Mouse (Mus musculus) adrenal gland, adult (tissue): Measurements from ENCODE around the gene Fbxw4.
"Not testable (repeated sequence)": the region's sequence is repeated elsewhere in the genome, so short reads cannot be mapped to it uniquely, and the experiment has no call there.

Experiments used
- DNase-seq, 2 experiments: peaks; one replicate each; pipeline ENCODE4 v3.0.0; 2022 to 2023; ENCODE audit warnings: low spot score in 1 of 2; ENCODE audit not compliant: inconsistent age in 2 of 2

Fbxw4 gene

DNA sequence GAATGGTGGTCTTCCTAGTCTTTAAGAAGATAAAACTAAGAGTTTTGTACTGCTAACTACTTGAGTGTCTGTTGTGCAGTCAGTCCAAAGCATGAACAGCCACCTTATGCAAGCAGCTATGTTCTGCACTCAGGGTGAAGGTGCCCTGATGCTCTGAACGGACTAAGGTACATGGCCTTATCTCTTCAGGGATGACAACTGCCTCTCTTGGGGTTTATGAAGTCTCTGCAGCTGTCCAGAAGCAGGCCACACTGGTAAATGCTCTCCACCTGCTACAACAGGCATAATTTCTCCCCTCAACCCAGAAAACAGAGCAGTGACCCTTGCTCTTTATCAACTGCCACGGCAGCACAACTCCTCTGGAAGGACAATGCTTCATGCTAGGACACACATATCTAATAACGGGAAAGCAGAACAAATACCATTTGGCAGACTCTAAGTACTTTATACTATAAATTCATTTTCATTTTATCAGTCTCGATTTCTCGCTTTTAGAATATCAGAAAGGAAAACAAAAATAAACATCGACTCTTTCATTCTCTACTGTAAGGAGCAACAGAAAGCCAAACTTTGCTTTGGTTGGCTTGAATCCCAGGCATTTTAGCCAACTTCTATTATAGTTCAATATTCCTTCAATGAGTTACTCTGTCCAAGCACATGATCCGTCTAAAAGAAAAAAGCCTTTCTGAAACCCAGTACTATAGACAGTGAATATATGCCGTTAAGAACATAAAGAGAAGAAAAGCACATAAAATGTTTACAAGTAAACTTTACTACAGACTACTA lies 3.1 kb downstream of the Fbxw4 start:
- no peak for DNase-seq

DNA sequence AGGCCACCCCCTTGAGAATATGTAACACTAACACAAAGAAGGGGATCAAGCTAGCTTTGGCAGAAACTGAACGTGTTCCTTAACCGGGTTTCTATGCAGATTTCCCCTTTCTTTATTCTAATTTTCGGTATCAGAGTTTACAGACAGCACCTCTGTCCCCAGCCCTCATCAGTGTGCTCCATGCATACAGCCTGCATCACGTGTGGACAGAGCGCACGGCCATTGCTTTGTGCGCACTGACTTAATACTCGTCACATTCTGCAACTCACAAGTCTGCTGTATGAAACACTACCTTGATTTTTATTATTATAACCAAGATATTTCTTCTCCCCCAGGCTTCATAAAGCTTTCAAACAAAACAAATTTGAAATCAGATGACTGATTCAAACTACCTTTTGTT lies 4.2 kb downstream of the Fbxw4 start:
- DNase-seq = no peak

DNA sequence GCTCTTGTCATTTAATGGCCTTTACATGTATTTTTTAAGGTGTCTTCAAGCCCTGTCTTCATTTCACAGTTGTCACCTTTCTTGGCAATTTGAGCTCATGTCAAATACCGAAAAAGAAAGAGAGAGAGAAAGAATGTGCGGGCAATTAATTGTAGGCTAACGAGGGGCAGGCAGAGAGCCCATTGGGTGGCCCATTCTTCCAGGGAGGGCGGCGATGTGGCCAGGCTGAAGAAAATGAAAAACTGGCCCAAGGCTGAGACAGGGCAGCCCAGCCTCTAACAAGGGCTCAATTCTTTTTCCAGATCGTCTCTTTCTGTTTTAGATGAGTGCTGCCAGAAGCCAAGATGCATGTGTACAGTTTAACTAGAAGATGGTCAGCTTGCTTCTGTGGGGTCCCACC lies 6.1 kb downstream of the Fbxw4 start:
- no peak for DNase-seq

DNA sequence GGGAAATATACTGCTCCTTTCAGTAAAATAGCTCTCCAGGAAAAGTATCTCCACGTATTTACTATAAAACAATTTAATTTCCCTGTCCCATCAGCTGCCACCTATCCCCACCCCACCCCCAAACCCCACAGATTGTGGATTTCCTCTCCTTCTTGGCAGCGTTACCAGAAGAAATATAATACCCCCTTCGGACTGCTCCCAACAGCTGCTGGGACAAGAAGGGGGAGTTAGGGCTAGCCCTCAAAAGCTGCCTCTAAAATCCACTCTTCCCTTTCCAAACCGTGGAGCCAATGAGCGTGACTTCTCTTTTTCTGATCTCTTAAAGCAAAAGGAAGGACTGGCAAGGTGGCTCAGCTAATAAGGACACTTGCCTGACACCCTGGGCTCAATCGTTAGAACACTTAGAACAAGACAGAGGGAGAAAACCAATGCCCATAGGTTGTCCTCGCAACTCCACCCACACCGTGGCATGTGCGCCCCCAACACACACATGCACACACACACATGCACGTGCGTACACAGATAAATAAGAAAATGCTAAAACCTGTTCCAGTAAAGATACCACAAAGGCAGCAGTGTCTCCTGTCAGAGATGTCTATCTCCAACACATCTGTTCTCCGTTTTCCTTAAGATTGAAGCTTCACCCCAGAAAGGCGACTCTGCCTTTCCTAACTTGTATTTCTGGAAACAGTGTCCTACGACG lies 7.7 kb downstream of the Fbxw4 start:
- DNase-seq = no peak

DNA sequence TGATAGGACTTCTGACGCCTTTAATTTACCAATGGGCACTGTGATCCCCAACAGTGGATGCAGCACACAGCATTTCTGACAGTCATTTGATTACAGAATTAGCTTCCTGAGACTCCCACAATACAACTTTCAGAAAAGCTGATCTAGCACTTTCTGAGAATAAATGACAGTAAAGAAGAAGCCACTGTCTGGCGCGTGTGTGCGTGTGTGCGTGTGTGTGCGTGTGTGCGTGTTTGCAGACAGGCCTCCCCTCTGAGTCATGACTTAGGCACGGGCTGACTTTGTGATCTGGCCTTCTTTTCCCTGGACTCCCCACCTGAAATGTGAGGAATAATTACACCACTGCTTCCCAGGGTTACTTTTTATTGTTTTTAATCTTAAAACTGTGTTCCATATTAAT lies 8.6 kb downstream of the Fbxw4 start:
- no peak for DNase-seq

DNA sequence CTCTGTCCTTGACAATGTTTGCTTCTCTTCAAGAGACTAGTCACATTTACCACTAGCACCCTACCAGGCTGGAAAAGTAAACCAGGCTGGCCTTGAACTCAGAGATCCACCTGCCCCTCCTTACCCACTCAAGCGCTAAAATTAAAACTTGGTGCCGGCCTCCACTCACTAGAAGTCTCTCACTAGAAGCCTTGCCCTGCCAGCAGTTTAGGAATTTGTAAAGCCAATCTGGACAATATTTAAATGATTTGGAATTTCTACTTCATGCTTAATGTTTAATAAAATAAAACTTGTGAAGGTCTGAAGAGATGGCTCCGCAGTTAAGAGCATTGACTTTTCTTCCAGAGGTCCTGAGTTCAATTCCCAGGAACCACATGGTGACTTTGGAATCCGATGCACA lies 10.3 kb downstream of the Fbxw4 start:
- DNase-seq = no peak

DNA sequence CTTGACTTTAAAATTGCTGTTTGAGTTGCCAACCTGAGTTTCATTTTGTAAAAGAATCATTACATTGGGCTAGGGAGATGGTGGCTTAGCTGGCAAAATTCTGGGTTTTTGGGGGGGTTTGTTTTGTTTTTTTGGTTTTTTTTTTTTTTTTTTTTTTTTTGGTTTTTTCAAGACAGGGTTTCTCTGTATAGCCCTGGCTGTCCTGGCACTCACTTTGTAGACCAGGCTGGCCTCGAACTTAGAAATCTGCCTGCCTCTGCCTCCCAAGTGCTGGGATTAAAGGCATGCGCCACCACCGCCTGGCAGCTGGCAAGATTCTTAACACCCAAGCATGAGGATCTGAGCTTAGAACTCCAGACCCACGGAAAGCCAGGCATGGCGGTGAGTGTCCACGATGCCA lies 11.6 kb downstream of the Fbxw4 start:
- DNase-seq = not testable (repeated sequence)

DNA sequence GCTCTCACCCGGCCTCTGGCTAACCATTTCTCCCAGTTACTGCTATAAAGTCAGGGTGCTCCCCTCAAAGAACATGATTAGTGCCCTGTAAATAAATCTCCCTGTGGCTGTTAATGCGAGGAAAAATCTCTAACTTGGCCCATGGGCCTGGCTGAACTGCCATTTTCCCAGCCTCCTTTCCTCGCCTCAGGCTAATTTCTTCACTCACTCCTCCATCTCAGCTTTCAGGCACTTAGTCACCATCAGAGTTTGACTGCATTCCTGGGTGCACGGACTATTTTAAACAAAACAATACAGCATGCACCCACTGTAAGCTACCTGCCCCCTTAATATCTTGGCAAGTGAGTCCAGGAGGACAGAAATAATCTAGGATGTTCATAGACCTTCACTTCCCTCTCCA lies 13.2 kb downstream of the Fbxw4 start:
- no peak for DNase-seq

DNA sequence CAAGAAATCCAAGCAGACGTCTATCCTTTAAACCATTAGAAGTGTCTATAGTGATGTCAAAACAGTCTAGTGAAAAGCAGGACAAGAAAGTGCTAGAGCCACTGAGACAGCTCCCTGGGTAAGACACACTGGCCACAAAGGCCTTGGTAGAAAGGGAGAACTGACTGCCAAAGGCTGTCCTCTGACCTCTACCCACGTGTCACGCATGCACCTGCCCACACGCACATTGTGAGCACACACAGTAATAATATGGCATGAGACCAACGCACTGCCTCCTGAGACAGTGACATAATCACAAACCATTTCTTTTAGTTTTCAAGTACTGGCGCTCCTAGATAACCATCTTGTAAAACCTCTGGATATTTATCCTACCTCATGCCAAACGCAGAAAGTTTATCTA lies 19.4 kb downstream of the Fbxw4 start:
- DNase-seq = peak in 1 of 2 experiments; percentile 51

DNA sequence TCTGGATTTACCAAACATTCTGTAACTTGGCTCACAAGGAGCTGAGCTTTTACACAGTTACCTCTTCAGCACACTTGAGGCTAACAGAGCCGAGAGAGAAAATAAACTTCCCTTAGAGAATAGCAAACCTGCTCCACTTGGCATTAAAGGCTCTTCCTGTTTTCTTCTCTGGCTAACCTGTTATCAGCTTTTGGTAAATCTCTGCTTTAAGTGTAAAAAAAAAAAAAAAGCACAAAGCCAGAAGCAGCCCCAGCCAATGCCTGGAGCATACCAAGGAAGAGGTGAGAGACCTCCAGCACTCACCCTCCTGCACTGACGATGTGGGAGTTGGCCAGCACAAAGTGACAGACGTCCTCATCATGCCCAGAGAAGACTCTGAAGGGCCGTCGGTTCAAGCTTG lies 24.2 kb downstream of the Fbxw4 start:
- no peak for DNase-seq

DNA sequence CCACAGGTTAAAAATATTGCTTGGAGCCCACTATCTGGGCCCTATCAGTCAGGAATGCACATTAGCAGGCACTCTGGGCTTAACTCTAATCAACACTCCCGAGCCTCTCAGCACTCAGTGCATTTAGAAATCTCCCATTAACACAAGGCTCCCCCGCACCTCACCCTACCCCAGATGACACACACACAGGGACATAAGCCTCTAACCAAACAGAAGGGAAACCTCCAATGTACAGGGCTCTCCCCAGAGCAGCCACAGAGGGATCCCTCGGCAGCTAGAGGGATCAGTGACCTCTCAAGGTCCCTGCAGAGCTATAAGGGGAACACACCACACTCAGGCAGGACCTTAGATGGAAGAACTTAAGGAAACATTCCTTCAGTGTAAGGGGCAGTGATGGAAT lies 28.5 kb downstream of the Fbxw4 start:
- no peak for DNase-seq

DNA sequence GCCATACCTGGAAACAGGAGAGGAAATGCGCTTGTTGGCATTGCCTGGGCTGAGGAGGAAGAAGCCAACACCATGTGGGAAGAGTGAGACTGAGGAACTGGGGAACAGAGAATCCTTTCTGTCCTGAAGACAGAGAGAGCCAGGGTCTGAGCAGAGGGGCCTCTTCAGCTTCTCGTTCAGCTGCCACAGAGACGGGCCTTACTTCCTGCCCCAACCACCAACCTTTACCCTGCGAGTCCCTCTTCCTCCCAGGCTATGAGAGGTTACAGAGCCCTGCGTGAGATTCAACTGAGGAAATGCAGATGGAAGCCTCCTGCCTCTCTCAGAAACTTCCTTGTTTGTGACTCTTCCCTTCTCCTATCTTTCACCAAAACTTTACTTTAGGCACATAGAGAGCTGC lies 29.2 kb downstream of the Fbxw4 start:
- DNase-seq = no peak

DNA sequence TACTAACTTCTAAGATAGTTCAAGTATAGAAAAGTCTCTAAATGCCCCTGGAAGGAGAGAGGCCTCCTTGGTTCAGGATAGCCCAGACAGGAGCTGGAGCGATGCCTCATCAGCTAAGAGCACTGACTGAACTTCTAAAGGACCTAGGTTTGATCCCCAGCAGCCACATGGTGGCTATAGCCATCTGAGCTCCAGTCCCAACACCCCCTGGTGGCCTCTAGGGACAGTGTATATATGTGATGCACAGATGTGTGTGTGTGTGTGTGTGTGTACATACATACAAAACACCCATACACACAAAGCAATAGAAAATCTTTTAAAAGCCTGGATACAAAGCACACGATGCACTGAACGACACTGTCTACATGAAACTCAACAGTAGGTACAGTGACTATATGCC lies 30.9 kb downstream of the Fbxw4 start:
- DNase-seq = peak in 1 of 2 experiments; percentile 32

DNA sequence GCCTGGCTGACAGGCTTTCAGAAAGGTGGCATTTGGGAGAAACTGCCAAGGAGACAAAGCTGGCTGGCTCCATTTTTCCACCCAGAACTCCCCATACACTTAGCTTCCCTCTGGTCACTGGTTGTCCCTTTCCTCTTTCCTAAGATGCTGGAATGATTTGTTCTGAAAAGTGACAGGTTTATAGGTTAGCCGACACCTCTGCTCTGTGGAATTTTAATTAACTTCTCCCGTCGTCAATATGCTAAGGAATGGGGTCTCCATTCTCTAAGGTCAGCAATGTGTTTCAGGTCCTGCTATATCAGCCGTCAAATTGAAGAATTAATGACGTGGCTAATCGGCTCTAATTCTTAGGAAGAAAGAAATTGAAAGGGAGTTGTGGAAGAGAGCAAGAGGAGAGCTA lies 31.5 kb downstream of the Fbxw4 start:
- no peak for DNase-seq

DNA sequence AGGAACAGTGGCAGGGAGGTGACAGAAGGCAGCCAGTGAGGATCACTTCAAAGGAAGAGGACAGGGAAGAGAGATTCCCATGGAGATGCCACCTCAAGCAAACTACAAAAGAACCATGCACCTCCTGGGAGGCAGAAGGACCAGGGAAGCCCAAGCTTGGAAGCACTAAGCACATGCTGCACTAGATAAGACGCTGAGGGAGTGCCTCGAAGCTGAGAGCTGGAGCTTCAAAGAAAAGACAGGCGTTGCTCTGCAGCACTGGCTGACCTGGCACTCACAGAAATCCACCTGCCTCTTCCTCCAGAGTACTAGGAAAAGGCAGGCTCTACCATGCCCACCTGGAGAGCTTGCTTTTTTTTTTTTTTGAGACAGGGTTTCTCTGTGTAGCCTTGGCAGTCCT lies 33.1 kb downstream of the Fbxw4 start:
- no peak for DNase-seq

DNA sequence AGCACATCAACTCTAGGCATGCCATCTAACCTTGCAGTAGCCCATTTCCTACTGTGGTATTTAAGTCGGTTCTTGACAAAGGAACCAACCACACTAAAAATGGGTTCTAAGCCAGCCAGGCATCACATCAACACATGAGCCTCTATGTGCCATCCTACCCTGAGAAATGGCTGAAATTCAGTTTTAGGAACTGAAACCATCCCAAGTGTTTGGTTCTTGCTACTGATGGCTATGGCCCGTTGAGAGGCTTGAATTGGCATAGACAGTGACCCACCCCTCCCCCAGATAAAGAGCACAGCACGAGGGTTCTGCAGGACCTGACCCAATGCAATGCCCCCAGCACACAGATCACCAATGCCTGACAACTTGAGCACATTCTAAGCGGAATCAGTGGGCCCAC lies 36.4 kb downstream of the Fbxw4 start:
- DNase-seq = no peak

DNA sequence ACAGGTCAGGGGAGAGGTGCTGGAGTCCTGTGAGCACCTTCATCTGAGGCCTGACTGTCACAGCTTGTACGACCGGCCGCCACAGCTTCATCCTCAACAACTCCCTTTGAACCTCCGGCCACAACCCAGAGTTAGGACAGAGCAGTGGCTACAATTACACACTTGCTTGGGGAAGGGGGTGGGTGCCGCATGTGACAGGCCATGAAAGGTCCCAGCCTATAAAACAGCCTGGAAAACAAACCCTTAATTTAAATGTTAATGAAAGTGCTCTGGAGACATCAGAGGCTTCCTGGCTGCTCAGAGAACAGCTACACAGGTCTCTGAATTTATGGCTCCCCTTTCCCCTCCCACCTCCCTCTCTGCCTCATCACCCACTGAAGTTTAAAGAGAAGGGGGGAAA lies 38.0 kb downstream of the Fbxw4 start:
- DNase-seq = no peak

DNA sequence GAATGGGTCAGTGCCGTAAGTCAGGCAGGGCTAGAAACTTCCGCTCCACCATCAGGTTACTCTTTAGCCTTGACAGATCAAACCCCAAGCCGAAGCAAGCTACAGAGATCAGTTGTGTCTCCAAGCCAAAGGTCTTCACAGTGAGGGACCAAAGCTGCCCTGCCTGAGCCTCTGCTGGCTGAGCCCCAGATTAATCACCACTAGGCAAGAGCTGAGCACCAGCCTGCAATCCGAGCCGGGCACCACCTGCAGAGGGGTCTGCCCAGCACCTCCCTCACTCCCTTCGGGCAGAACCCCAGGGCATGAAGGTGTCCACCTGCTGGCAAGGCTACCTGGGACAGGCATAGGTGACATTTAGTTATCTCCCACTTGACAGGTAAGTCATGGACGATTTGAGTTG lies 39.1 kb downstream of the Fbxw4 start:
- DNase-seq = no peak

DNA sequence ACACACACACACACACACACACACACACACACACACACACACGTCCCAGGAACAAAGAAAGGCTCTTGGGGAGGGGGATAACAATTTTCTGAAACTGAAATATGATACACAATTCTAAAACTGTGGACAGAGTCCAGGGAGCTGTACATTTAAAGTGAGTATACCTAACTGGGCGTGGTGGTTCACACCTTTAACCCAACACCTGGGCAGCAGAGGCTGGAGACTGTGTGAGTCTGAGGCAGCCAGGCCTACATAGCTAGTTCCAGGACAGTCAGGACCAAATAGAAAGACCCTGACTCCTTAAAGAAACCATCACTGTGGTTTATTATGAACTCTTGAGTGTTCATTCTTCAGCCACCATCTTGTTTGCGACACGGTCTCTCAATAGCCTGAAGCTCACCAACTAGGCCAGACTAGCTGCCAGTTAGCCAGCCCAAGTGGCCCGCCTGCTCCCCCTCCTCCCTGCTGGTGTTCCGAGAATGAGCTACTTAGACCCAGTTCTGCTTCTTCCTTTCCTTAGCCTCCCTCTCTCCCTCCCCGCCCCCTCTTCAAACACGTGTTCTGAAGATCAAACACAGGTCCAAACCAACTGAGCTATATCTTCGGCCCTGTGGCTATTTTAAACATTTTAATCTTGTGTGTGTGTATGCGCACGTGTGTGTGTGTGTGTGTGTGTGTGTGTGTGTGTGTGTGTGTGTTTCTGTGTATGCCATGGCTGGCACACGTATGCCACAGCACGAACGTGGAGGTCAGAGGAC lies 40.2 kb downstream of the Fbxw4 start:
- no peak for DNase-seq

DNA sequence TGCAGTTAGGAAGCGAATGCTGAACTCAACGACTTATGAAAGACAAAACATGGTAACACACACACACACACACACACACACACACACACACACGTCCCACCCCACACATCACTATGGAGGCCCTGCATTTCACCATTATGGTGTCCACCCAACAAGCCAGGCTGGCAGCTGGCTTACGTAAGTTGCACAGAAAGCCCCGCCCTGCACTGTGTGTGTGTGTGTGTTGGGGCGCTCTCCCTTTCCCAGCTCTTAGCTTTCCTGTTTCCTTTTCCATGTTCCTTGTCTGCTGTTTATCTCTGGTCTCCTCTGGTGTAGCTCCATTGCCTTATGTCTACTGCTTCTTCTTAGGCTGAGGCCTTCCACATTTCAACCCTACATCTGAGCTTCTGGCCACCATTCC lies 41.9 kb downstream of the Fbxw4 start:
- no peak for DNase-seq

DNA sequence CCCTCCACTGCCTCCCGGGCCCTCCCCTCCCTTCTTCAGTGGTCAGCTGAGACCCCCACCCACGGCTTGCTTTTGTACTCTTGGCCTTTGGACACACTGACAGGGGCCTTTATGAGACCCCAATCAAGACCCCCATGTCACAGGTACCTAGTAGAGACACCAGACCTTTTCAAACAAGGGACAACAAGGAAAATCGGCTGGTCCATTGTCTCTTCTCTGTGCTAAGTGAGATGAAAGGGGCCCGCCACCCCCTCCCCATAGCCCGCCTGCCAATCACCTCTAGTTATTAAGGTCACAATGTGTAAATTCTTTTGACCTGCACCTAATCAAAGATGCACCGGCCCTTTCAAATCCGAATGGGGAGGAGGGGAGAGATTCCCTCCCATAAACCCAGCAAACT lies 43.4 kb downstream of the Fbxw4 start:
- DNase-seq = no peak

DNA sequence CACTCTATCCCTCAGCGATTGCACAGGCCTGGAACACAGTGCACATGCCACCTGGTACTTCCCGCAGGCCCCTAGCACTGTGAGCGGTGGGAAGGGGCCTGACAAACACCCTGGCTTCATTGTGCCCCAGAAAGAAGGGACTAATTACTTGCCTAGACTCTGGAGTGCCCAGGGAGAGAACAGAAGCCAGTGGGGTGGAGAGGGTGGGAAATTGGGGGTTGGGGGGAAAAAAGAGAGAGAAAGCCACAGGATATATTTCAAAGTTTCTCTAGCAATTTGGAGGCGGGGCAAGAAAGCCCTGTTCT lies 43.9 kb downstream of the Fbxw4 start:
- no peak for DNase-seq
